Mouse (Mus musculus) frontal cortex, postnatal 36 days (tissue): Measurements from ENCODE around the gene Cyp39a1.

ENCODE experiments used
- DNase-seq, 2 experiments: peaks; one replicate each; pipeline ENCODE4 v3.0.0; 2022; ENCODE audit warnings: low spot score in 2 of 2

Cyp39a1 gene

GRCm38 (mm10) chr17:43788222-43788621 lies 121.0 kb downstream of the Cyp39a1 start:
- DNase-seq: no peak

- no peak for DNase-seq
Measured at GRCm38 (mm10) chr17:43789376-43789775, 122.2 kb downstream of the Cyp39a1 start.

DNA sequence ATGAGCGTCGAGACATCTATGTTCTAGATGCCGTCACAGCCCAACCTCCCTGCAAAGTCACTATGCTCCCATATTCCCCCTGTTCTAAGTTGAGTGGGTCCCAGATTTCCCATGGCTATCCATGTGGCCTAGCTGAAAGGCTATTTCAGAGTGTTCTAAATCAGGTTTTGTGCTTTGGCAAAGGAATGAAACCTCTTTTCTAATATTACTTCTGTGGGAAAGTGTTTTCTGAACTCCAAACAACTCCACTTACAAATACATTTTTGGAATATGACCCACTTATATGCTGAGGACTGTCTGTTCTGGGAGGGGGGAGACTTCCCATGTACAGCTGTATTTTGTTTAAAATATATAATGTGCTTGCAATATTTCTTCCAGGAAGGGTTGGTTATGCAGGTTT lies 124.5 kb downstream of the Cyp39a1 start:
- DNase-seq: no peak

DNA sequence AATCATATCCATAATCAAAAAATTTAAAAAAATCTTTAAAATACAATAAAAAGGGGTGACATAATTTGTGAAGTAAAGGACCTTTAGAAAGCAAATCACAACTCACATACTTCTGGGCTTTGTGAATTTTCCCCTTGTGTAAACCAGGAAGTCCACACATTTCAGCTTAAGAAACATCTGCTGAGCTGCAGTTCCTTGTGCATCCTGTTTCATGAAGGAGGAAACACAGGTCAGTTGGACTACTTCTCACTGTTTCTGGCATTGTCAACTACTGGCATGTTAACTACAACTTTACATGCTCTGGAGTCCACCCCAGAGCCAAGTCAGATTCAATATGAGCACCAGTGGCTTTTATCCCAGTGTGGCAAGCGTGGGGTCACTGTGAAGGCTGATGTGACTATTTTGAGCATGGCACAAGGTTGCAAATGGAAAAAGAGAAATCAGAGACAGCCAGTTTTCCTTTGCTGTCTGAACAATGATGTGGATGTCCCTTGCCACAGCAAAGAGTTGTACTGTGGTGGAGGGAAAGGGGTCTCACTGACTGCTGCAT lies 127.6 kb downstream of the Cyp39a1 start:
- no peak for DNase-seq
